Mouse (Mus musculus): ENCODE measurements around the gene Gm10181.
"Not testable (repeated sequence)": the region's sequence is repeated elsewhere in the genome, so short reads cannot be mapped to it uniquely, and the experiment has no call there.

Gene Gm10181

GRCm38 (mm10) chr9:25089122-25089521 is at the start of gene Gm10181:
TSS of gene Gm10181 (plus strand) at chr9:25089422.
- no peak for DNase-seq

GRCm38 (mm10) chr9:25041665-25042064 is 47.6 kb upstream of the Gm10181 start:
- peak; percentile 38 to 46 for DNase-seq

- DNase-seq, result no peak
Observed at GRCm38 (mm10) chr9:25042162-25043111, 46.8 kb upstream of the Gm10181 start.

- DNase-seq, result no peak
Observed at GRCm38 (mm10) chr9:25044325-25044724, 44.9 kb upstream of the Gm10181 start.

GRCm38 (mm10) chr9:25048289-25048688 is 40.9 kb upstream of the Gm10181 start:
- peak in 1 of 2 experiments; percentile 1 for DNase-seq

- no peak for DNase-seq
Observed at GRCm38 (mm10) chr9:25048940-25049339, 40.3 kb upstream of the Gm10181 start.

GRCm38 (mm10) chr9:25051901-25052300 is 37.3 kb upstream of the Gm10181 start:
- DNase-seq, result no peak

GRCm38 (mm10) chr9:25055650-25056376 is 33.4 kb upstream of the Gm10181 start:
- no peak for DNase-seq

GRCm38 (mm10) chr9:25058726-25059125 is 30.5 kb upstream of the Gm10181 start:
- DNase-seq, result peak in 1 of 2 experiments; percentile 4

- no peak for DNase-seq
Observed at GRCm38 (mm10) chr9:25072666-25073065, 16.6 kb upstream of the Gm10181 start.

GRCm38 (mm10) chr9:25075977-25076376 is 13.2 kb upstream of the Gm10181 start:
- no peak for DNase-seq

- no peak for DNase-seq
Observed at GRCm38 (mm10) chr9:25076505-25076904, 12.7 kb upstream of the Gm10181 start.

- no peak for DNase-seq
Observed at GRCm38 (mm10) chr9:25090853-25091252, 1.6 kb downstream of the Gm10181 start.

GRCm38 (mm10) chr9:25102881-25103280 is 13.7 kb downstream of the Gm10181 start:
- no peak for DNase-seq

GRCm38 (mm10) chr9:25104638-25105037 is 15.4 kb downstream of the Gm10181 start:
- peak; percentile 39 to 52 for DNase-seq

- DNase-seq, result not testable (repeated sequence)
Observed at GRCm38 (mm10) chr9:25123590-25123989, 34.4 kb downstream of the Gm10181 start.

GRCm38 (mm10) chr9:25124048-25124447 is 34.8 kb downstream of the Gm10181 start:
- DNase-seq, result no peak

GRCm38 (mm10) chr9:25132253-25132652 is 43.0 kb downstream of the Gm10181 start:
- DNase-seq, result no peak

- no peak for DNase-seq
Observed at GRCm38 (mm10) chr9:25132920-25133319, 43.7 kb downstream of the Gm10181 start.

GRCm38 (mm10) chr9:25138900-25139299 is 49.7 kb downstream of the Gm10181 start:
- no peak for DNase-seq
